Mouse (Mus musculus): ENCODE data around the gene Slc8a3.

Gene Slc8a3

GRCm38 (mm10) chr12:81184967-81185366 is 148.0 kb downstream of the Slc8a3 start:
- DNase-seq (ENCODE audit: low read depth), result no peak

GRCm38 (mm10) chr12:81182073-81182472 is 150.9 kb downstream of the Slc8a3 start:
- peak; percentile 38 for DNase-seq (ENCODE audit: low read depth)

- DNase-seq (ENCODE audit: low read depth), result no peak
Observed at GRCm38 (mm10) chr12:81175252-81175651, 157.7 kb downstream of the Slc8a3 start.

GRCm38 (mm10) chr12:81173893-81174292 is 159.1 kb downstream of the Slc8a3 start:
- DNase-seq (ENCODE audit: low read depth), result no peak

- no peak for DNase-seq (ENCODE audit: low read depth)
Observed at GRCm38 (mm10) chr12:81173011-81173410, 160.0 kb downstream of the Slc8a3 start.

- no peak for DNase-seq (ENCODE audit: low read depth)
Observed at GRCm38 (mm10) chr12:81170076-81170475, 162.9 kb downstream of the Slc8a3 start.

GRCm38 (mm10) chr12:81168494-81168893 is 164.5 kb downstream of the Slc8a3 start:
- DNase-seq (ENCODE audit: low read depth), result no peak

GRCm38 (mm10) chr12:81168031-81168430 is 164.9 kb downstream of the Slc8a3 start:
- DNase-seq (ENCODE audit: low read depth), result no peak

- no peak for DNase-seq (ENCODE audit: low read depth)
Observed at GRCm38 (mm10) chr12:81167142-81167541, 165.8 kb downstream of the Slc8a3 start.

- no peak for DNase-seq (ENCODE audit: low read depth)
Observed at GRCm38 (mm10) chr12:81166615-81167014, 166.4 kb downstream of the Slc8a3 start.

GRCm38 (mm10) chr12:81166092-81166491 is 166.9 kb downstream of the Slc8a3 start:
- no peak for DNase-seq (ENCODE audit: low read depth)

GRCm38 (mm10) chr12:81163566-81163965 is 169.4 kb downstream of the Slc8a3 start:
- no peak for DNase-seq (ENCODE audit: low read depth)

- DNase-seq (ENCODE audit: low read depth), result no peak
Observed at GRCm38 (mm10) chr12:81163131-81163530, 169.8 kb downstream of the Slc8a3 start.

GRCm38 (mm10) chr12:81161282-81161681 is 171.7 kb downstream of the Slc8a3 start:
- no peak for DNase-seq (ENCODE audit: low read depth)

GRCm38 (mm10) chr12:81160831-81161230 is 172.1 kb downstream of the Slc8a3 start:
- no peak for DNase-seq (ENCODE audit: low read depth)

- no peak for DNase-seq (ENCODE audit: low read depth)
Observed at GRCm38 (mm10) chr12:81160425-81160824, 172.6 kb downstream of the Slc8a3 start.

GRCm38 (mm10) chr12:81159947-81160346 is 173.0 kb downstream of the Slc8a3 start:
- DNase-seq (ENCODE audit: low read depth), result no peak

- DNase-seq (ENCODE audit: low read depth), result no peak
Observed at GRCm38 (mm10) chr12:81156841-81157240, 176.1 kb downstream of the Slc8a3 start.

GRCm38 (mm10) chr12:81155675-81156074 is 177.3 kb downstream of the Slc8a3 start:
- DNase-seq (ENCODE audit: low read depth), result no peak

- DNase-seq (ENCODE audit: low read depth), result no peak
Observed at GRCm38 (mm10) chr12:81152082-81152481, 180.9 kb downstream of the Slc8a3 start.

GRCm38 (mm10) chr12:81150917-81151316 is 182.1 kb downstream of the Slc8a3 start:
- DNase-seq (ENCODE audit: low read depth), result no peak

GRCm38 (mm10) chr12:81147956-81148355 is 185.0 kb downstream of the Slc8a3 start:
- DNase-seq (ENCODE audit: low read depth), result no peak

Measured in naive thymus-derived CD4-positive, alpha-beta T cell, adult 2 months (primary cell).